Comparison of ENCODE assay signal across 15 mouse cellular contexts in genomic region chr13:105256757-105257433, GRCm38 (mm10). TPM values are rescaled to one million over a fixed set of nuclear protein-coding genes. Genes with fewer than 3 reads are reported as not detected.
DNase-seq lines count a peak whose midpoint lies in the region; ATAC-seq lines count a peak whose summit lies in the region.
"Had no signal": no experiment of that assay in that cellular context is flagged by ENCODE, and none has a peak within 500 bp of the region (broad histone marks: within the 10 kb centered on the region; RNA-seq: fewer than 3 reads in every experiment).

No protein-coding gene starts in this region.

- DNase-seq in WW6 (ENCODE audit: low read depth, low spot score): peak; percentile 48
- DNase-seq in kidney, adult 9 months: no peak
- DNase-seq: adrenal gland, postnatal 25 days; cerebellum, adult 8-10 months; heart, postnatal 14 days; kidney, postnatal 4 days; thymus, adult 18-20 months had no signal

- H3K9me3 ChIP-seq in midbrain, embryonic 12.5 days: peaks cover 5% of the 10 kb centered on the region; the same call in 1 of the 2 replicates
- H3K9me3 ChIP-seq in midbrain, embryonic 15.5 days: no peaks in the 10 kb centered on the region
- H3K9me3 ChIP-seq in forebrain, embryonic 12.5 days: no peaks in the 10 kb centered on the region
- H3K9me3 ChIP-seq in midbrain, embryonic 13.5 days: peaks cover 7% of the 10 kb centered on the region
- H3K9me3 ChIP-seq in liver, embryonic 12.5 days (replicated peaks): no peaks in the 10 kb centered on the region
- H3K9me3 ChIP-seq: heart, embryonic 10.5 days had no signal

- peaks cover 11% of the 10 kb centered on the region for H3K4me1 ChIP-seq in midbrain, embryonic 12.5 days
- H3K4me1 ChIP-seq in midbrain, embryonic 15.5 days: no peaks in the 10 kb centered on the region
- peaks cover 10% of the 10 kb centered on the region for H3K4me1 ChIP-seq in forebrain, embryonic 12.5 days
- H3K4me1 ChIP-seq in midbrain, embryonic 13.5 days (replicated peaks): 0 out of 2 replicates have a peak, but pooled peaks cover 7% of the 10 kb centered on the region
- H3K4me1 ChIP-seq in liver, embryonic 12.5 days: no peaks in the 10 kb centered on the region
- H3K4me1 ChIP-seq: heart, embryonic 10.5 days had no signal

- H3K4me2 ChIP-seq in midbrain, embryonic 12.5 days (replicated peaks): no peak overlapping the region
- no peak overlapping the region for H3K4me2 ChIP-seq in midbrain, embryonic 15.5 days
- H3K4me2 ChIP-seq in forebrain, embryonic 12.5 days: no peak overlapping the region
- no peak overlapping the region for H3K4me2 ChIP-seq in midbrain, embryonic 13.5 days (replicated peaks)
- H3K4me2 ChIP-seq in liver, embryonic 12.5 days: no peak overlapping the region

- 23% methylated on average over 4 of the region's 4 CpGs for WGBS in midbrain, embryonic 12.5 days
- WGBS in midbrain, embryonic 15.5 days: 13% methylated on average over 4 of the region's 4 CpGs
- 13% methylated on average over 4 of the region's 4 CpGs for WGBS in forebrain, embryonic 12.5 days
- 14% methylated on average over 4 of the region's 4 CpGs for WGBS in midbrain, embryonic 13.5 days
- 68% methylated on average over 4 of the region's 4 CpGs for WGBS in liver, embryonic 12.5 days (ENCODE audit: insufficient replicate concordance)

- no peaks in the 10 kb centered on the region for H3K27me3 ChIP-seq in midbrain, embryonic 12.5 days
- no peaks in the 10 kb centered on the region for H3K27me3 ChIP-seq in midbrain, embryonic 15.5 days (replicated peaks)
- no peaks in the 10 kb centered on the region for H3K27me3 ChIP-seq in forebrain, embryonic 12.5 days
- no peaks in the 10 kb centered on the region for H3K27me3 ChIP-seq in midbrain, embryonic 13.5 days
- no peaks in the 10 kb centered on the region for H3K27me3 ChIP-seq in liver, embryonic 12.5 days (replicated peaks)

- H3K27ac ChIP-seq in midbrain, embryonic 12.5 days (replicated peaks): 0 out of 2 replicates have a peak overlapping the region, but pooled peaks have one; percentile 22
- H3K27ac ChIP-seq in midbrain, embryonic 15.5 days: no peak overlapping the region
- H3K27ac ChIP-seq in forebrain, embryonic 12.5 days: peak overlapping the region; percentile 61
- no peak overlapping the region for H3K27ac ChIP-seq in midbrain, embryonic 13.5 days
- H3K27ac ChIP-seq in liver, embryonic 12.5 days: no peak overlapping the region
- H3K27ac ChIP-seq: heart, embryonic 10.5 days had no signal

- ATAC-seq in midbrain, embryonic 12.5 days (ENCODE audit: low FRiP score, low read depth): peak; percentile 75
- no peak for ATAC-seq in midbrain, embryonic 15.5 days (replicated peaks)
- ATAC-seq in forebrain, embryonic 12.5 days (ENCODE audit: low FRiP score): peak; percentile 87
- ATAC-seq in midbrain, embryonic 13.5 days: peak; percentile 17; the same call in 1 of the 2 replicates
- no peak for ATAC-seq in liver, embryonic 12.5 days
- no peak for ATAC-seq in erythroid progenitor cell, adult 5-6 weeks (replicated peaks; ENCODE audit: low FRiP score, poor library complexity, severe bottlenecking)

- no peaks in the 10 kb centered on the region for H3K36me3 ChIP-seq in midbrain, embryonic 12.5 days
- no peaks in the 10 kb centered on the region for H3K36me3 ChIP-seq in midbrain, embryonic 15.5 days (replicated peaks)
- no peaks in the 10 kb centered on the region for H3K36me3 ChIP-seq in forebrain, embryonic 12.5 days (replicated peaks)
- H3K36me3 ChIP-seq in midbrain, embryonic 13.5 days: peaks cover 11% of the 10 kb centered on the region; the same call in 1 of the 2 replicates
- H3K36me3 ChIP-seq in liver, embryonic 12.5 days: no peaks in the 10 kb centered on the region
- H3K36me3 ChIP-seq: heart, embryonic 10.5 days had no signal

- no peak overlapping the region for H3K4me3 ChIP-seq in midbrain, embryonic 12.5 days
- no peak overlapping the region for H3K4me3 ChIP-seq in midbrain, embryonic 15.5 days
- H3K4me3 ChIP-seq in forebrain, embryonic 12.5 days (replicated peaks): no peak overlapping the region
- H3K4me3 ChIP-seq in midbrain, embryonic 13.5 days (replicated peaks): no peak overlapping the region
- H3K4me3 ChIP-seq in liver, embryonic 12.5 days: no peak overlapping the region
- H3K4me3 ChIP-seq: heart, embryonic 10.5 days had no signal

- H3K9ac ChIP-seq in midbrain, embryonic 12.5 days (replicated peaks): no peak overlapping the region
- no peak overlapping the region for H3K9ac ChIP-seq in midbrain, embryonic 15.5 days
- H3K9ac ChIP-seq in forebrain, embryonic 12.5 days: no peak overlapping the region
- H3K9ac ChIP-seq in midbrain, embryonic 13.5 days (replicated peaks): no peak overlapping the region
- H3K9ac ChIP-seq in liver, embryonic 12.5 days: no peak overlapping the region

RNA-seq across cellular contexts. Expression of gene Rnf180, which starts 37.7 kb away (rescaled TPM):
- 13.6 and 14.1 TPM in 2 replicates for polyA plus RNA-seq in midbrain, embryonic 12.5 days (2016; fragmentation: Nextera tagmentation; extraction: Ambion mirVana)
- 34.3 and 35.6 TPM in 2 replicates for polyA plus RNA-seq in midbrain, embryonic 15.5 days (2015; fragmentation: Nextera tagmentation; extraction: Ambion mirVana)
- polyA plus RNA-seq in forebrain, embryonic 12.5 days (2016; fragmentation: Nextera tagmentation; extraction: Ambion mirVana): 17.9 and 19.0 TPM in 2 replicates
- 19.7 and 22.5 TPM in 2 replicates for polyA plus RNA-seq in midbrain, embryonic 13.5 days (2015; fragmentation: Nextera tagmentation; extraction: Ambion mirVana)
- 1.2 and 1.6 TPM in 2 replicates for polyA plus RNA-seq in liver, embryonic 12.5 days (2016; fragmentation: Nextera tagmentation; extraction: Ambion mirVana)
- total RNA-seq in erythroid progenitor cell, adult 5-6 weeks (2015; ENCODE audit: low replicate concordance): 1.3 TPM in 1 of 2 replicates, not detected in the other
- total RNA-seq in erythroid progenitor cell, adult 5-6 weeks (2017; ENCODE audit: low replicate concordance): 0.13 TPM in 1 of 2 replicates, not detected in the other
- total RNA-seq: neutrophil, adult 5-6 weeks had no signal

Comparison
In these comparisons a context has a peak if more than half of its experiments do, and no peak if none do; other contexts are left out.
1. ATAC-seq: peak in midbrain, embryonic 12.5 days (single experiment), forebrain, embryonic 12.5 days (single experiment) and midbrain, embryonic 13.5 days (single experiment); none in midbrain, embryonic 15.5 days (single experiment), liver, embryonic 12.5 days (single experiment) and erythroid progenitor cell, adult 5-6 weeks (single experiment).
2. H3K27ac ChIP-seq: peak in midbrain, embryonic 12.5 days (single experiment) and forebrain, embryonic 12.5 days (single experiment); none in midbrain, embryonic 15.5 days (single experiment), midbrain, embryonic 13.5 days (single experiment) and liver, embryonic 12.5 days (single experiment).